Mouse (Mus musculus): ENCODE results near the gene Tmem54.

DNA sequence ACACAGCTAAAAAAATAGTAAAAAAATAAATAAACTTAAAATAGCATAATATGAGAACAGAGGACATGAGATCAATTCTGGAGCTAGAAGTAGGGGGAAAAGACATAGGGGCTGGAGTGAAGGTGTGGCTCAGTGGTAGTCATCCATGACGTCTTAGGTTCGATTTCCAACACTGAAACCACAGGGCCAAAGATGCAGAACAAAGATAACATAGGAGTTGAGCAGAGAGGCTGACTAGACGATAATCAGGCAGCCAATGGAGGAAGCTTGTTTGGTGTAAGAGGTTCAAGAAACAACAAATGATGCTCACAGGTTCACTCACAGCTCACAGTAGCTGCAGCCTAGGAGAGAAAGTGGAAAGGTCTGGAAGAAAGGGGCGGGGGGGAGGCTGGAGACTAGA, 35.5 kb downstream of the Tmem54 start:
- TF ChIP-seq CTCF (IDR thresholded peaks at IDR 0.05; ENCODE audit: control insufficient read depth, insufficient read depth, low read length) (no peak), POLR2A (IDR thresholded peaks at IDR 0.05; ENCODE audit: borderline replicate concordance, control insufficient read depth, low read depth, low read length) (no peak)
